Comparison of ENCODE assay signal across 8 mouse cellular contexts in genomic region chr7:99916741-99917319, GRCm38 (mm10). TPM values are rescaled to one million over a fixed set of nuclear protein-coding genes. Genes with fewer than 3 reads are reported as not detected.
DNase-seq lines count a peak whose midpoint lies in the region; ATAC-seq and TF ChIP-seq lines count a peak whose summit lies in the region.

No protein-coding gene starts in this region.

- H3K36me3 ChIP-seq in intestine, embryonic 15.5 days: no peaks in the 10 kb centered on the region
- 0 out of 2 replicates have a peak, but pooled peaks cover 7% of the 10 kb centered on the region for H3K36me3 ChIP-seq in limb, embryonic 14.5 days (ENCODE audit: control insufficient read depth, insufficient read depth, low read length)
- peaks cover 10% of the 10 kb centered on the region for H3K36me3 ChIP-seq in midbrain, embryonic 13.5 days

- peak overlapping the region; percentile 8 for H3K9ac ChIP-seq in intestine, embryonic 15.5 days
- peak overlapping the region; percentile 47 for H3K9ac ChIP-seq in limb, embryonic 14.5 days (ENCODE audit: low read depth, low read length, severe bottlenecking)
- H3K9ac ChIP-seq in midbrain, embryonic 13.5 days (replicated peaks): peak overlapping the region; percentile 43; the same call in 1 of the 2 replicates

- TF ChIP-seq POLR2A in limb, embryonic 14.5 days (IDR thresholded peaks at IDR 0.05; ENCODE audit: borderline replicate concordance, extremely low read depth, insufficient read depth, insufficient read length): no peak

- H3K27ac ChIP-seq in intestine, embryonic 15.5 days: no peak overlapping the region
- no peak overlapping the region for H3K27ac ChIP-seq in limb, embryonic 14.5 days (replicated peaks; ENCODE audit: low read depth, low read length)
- H3K27ac ChIP-seq in midbrain, embryonic 13.5 days: no peak overlapping the region

- H3K4me2 ChIP-seq in intestine, embryonic 15.5 days (replicated peaks): peak overlapping the region; percentile 90
- H3K4me2 ChIP-seq in limb, embryonic 14.5 days (replicated peaks; ENCODE audit: low read depth, low read length, severe bottlenecking): peak overlapping the region; percentile 77
- peak overlapping the region; percentile 62 for H3K4me2 ChIP-seq in midbrain, embryonic 13.5 days (replicated peaks)

- H3K27me3 ChIP-seq in intestine, embryonic 15.5 days (replicated peaks): peaks cover 7% of the 10 kb centered on the region; the same call in 1 of the 2 replicates
- H3K27me3 ChIP-seq in limb, embryonic 14.5 days (ENCODE audit: control insufficient read depth, insufficient read depth, low read length): no peaks in the 10 kb centered on the region
- H3K27me3 ChIP-seq in midbrain, embryonic 13.5 days: peaks cover 24% of the 10 kb centered on the region

- WGBS in intestine, embryonic 15.5 days: 8% methylated on average over 22 of the region's 22 CpGs
- WGBS in limb, embryonic 14.5 days: 7% methylated on average over 22 of the region's 22 CpGs
- WGBS in midbrain, embryonic 13.5 days: 6% methylated on average over 22 of the region's 22 CpGs

- H3K4me1 ChIP-seq in intestine, embryonic 15.5 days (replicated peaks): peaks cover 15% of the 10 kb centered on the region
- H3K4me1 ChIP-seq in limb, embryonic 14.5 days (ENCODE audit: control insufficient read depth, insufficient read depth, low read length): peaks cover 16% of the 10 kb centered on the region
- H3K4me1 ChIP-seq in midbrain, embryonic 13.5 days (replicated peaks): peaks cover 22% of the 10 kb centered on the region

- ATAC-seq in intestine, embryonic 15.5 days: peak; percentile 57
- peak; percentile 55; the same call in 1 of the 2 replicates for ATAC-seq in limb, embryonic 14.5 days (ENCODE audit: low FRiP score, low read depth)
- peak; percentile 54 for ATAC-seq in midbrain, embryonic 13.5 days

- DNase-seq in layer of hippocampus, adult 11-12 months (ENCODE audit: low spot score): peak; percentile 71
- no peak for DNase-seq in layer of hippocampus, adult 9-10 months (ENCODE audit: low spot score)
- peak; percentile 53 for DNase-seq in cerebellum, adult 9-11 months
- peak; percentile 26 to 42 for DNase-seq in gastrocnemius, adult 8-10 months (ENCODE audit: low spot score in 2 of 2)
- peak; percentile 49 for DNase-seq in limb, embryonic 14.5 days (ENCODE audit: low spot score)
- DNase-seq in thymus, adult 18-20 months: peak; percentile 65 to 76

- peak overlapping the region; percentile 32 for H3K4me3 ChIP-seq in intestine, embryonic 15.5 days (replicated peaks)
- H3K4me3 ChIP-seq in limb, embryonic 14.5 days (replicated peaks; ENCODE audit: low read length): peak overlapping the region; percentile 33
- H3K4me3 ChIP-seq in midbrain, embryonic 13.5 days (replicated peaks): peak overlapping the region; percentile 36

- no peaks in the 10 kb centered on the region for H3K9me3 ChIP-seq in intestine, embryonic 15.5 days
- no peaks in the 10 kb centered on the region for H3K9me3 ChIP-seq in limb, embryonic 14.5 days (ENCODE audit: control insufficient read depth, low read length)
- H3K9me3 ChIP-seq in midbrain, embryonic 13.5 days: no peaks in the 10 kb centered on the region

RNA-seq across cellular contexts. Expression of gene Spcs2, which starts 53.6 kb away (rescaled TPM):
- total RNA-seq in gastrocnemius, adult 8-10 months (2022): 100 to 1,000 TPM in 2 of 4 experiments, 10 to 100 TPM in 2; 80.9 to 103 (median 97.5) TPM
- 387 and 427 TPM in 2 replicates for polyA plus RNA-seq in intestine, embryonic 15.5 days (2015; fragmentation: Nextera tagmentation; extraction: Ambion mirVana)
- polyA plus RNA-seq in limb, embryonic 14.5 days (2012; rRNA removed): 95.1 and 115 TPM in 2 replicates
- polyA plus RNA-seq in limb, embryonic 14.5 days (2014; fragmentation: Nextera tagmentation; extraction: Ambion mirVana): 293 and 301 TPM in 2 replicates
- polyA plus RNA-seq in midbrain, embryonic 13.5 days (2015; fragmentation: Nextera tagmentation; extraction: Ambion mirVana): 326 and 337 TPM in 2 replicates

RNA-seq across cellular contexts. Expression of gene Xrra1, which starts 57.9 kb away (rescaled TPM):
- total RNA-seq in gastrocnemius, adult 8-10 months (2022): under 1 TPM; 0.31 to 0.80 (median 0.74) TPM
- 0.10 and 0.11 TPM in 2 replicates for polyA plus RNA-seq in intestine, embryonic 15.5 days (2015; fragmentation: Nextera tagmentation; extraction: Ambion mirVana)
- 0.20 and 0.28 TPM in 2 replicates for polyA plus RNA-seq in limb, embryonic 14.5 days (2012; rRNA removed)
- polyA plus RNA-seq in limb, embryonic 14.5 days (2014; fragmentation: Nextera tagmentation; extraction: Ambion mirVana): 0.23 and 0.25 TPM in 2 replicates
- 0.62 and 0.79 TPM in 2 replicates for polyA plus RNA-seq in midbrain, embryonic 13.5 days (2015; fragmentation: Nextera tagmentation; extraction: Ambion mirVana)
